Mouse (Mus musculus): ENCODE measurements at regions not wholly inside any gene's neighbourhood (a gene's known extent, or its start where the extent isn't known, plus 50 kb on each side); places are given as distances from the start of the nearest gene placed in this dataset.

GRCm38 (mm10) chr15:97606630-97607381, 98.8 kb downstream of the Rpap3 start:
- TF ChIP-seq CTCF (IDR thresholded peaks at IDR 0.05; ENCODE audit: low read depth, low read length): no peak
- TF ChIP-seq POLR2A (IDR thresholded peaks at IDR 0.05; ENCODE audit: extremely low read depth, insufficient read depth, low read length): no peak
